Mouse (Mus musculus) C2C12 (cell line): Measurements from ENCODE around the gene Usp6nl.

Experiments used
- CEBPB ChIP-seq: IDR thresholded peaks from one replicate; pipeline ENCODE4 v1.6.1; 2011; ENCODE audit warnings: low read depth, mild to moderate bottlenecking, control low read depth, moderate library complexity
- CTCF ChIP-seq: IDR thresholded peaks from one replicate; pipeline ENCODE4 v1.5.1; 2011; ENCODE audit not compliant: control insufficient read depth, insufficient read depth, insufficient read length
- FOSL1 ChIP-seq: IDR thresholded peaks from one replicate; pipeline ENCODE4 v1.8.0; 2011; ENCODE audit warnings: mild to moderate bottlenecking, low read length; ENCODE audit not compliant: poor library complexity, insufficient read depth, severe bottlenecking
- MAX ChIP-seq: IDR thresholded peaks from one replicate; pipeline ENCODE4 v1.6.1; 2011; ENCODE audit warnings: mild to moderate bottlenecking, control low read depth
- MYOD1 ChIP-seq: IDR thresholded peaks from one replicate; pipeline ENCODE4 v1.6.1; 2011; ENCODE audit warnings: low read depth; ENCODE audit not compliant: control insufficient read depth, insufficient read length
- MYOG ChIP-seq: IDR thresholded peaks from one replicate; pipeline ENCODE4 v1.6.1; 2011; ENCODE audit not compliant: control insufficient read depth, insufficient read length; ENCODE audit errors: extremely low read depth
- USF1 ChIP-seq: IDR thresholded peaks from one replicate; pipeline ENCODE4 v1.6.1; 2011; ENCODE audit warnings: low read depth, mild to moderate bottlenecking, control low read depth, moderate library complexity

GRCm38 (mm10) chr2:6414400-6414799 lies 91.9 kb downstream of the Usp6nl start:
- TF ChIP-seq CTCF = no peak
- no peak for TF ChIP-seq FOSL1
- TF ChIP-seq USF1 = no peak
- TF ChIP-seq MAX = no peak
- TF ChIP-seq CEBPB = no peak
- no peak for TF ChIP-seq MYOG
- no peak for TF ChIP-seq MYOD1
